Comparison of ENCODE assay signal across 18 mouse cellular contexts in genomic region chr15:21344749-21345148, GRCm38 (mm10).
A peak's percentile ranks its signal among the peaks of the same experiment; 100 is the strongest.
DNase-seq lines count a peak whose midpoint lies in the region; ATAC-seq lines count a peak whose summit lies in the region.
"Had no signal": no experiment of that assay in that cellular context is flagged by ENCODE, and none has a peak within 500 bp of the region (broad histone marks: within the 10 kb centered on the region; RNA-seq: fewer than 3 reads in every experiment).

No protein-coding gene starts in this region.

- WGBS in hindbrain, embryonic 16.5 days: 51% methylated on average over 3 of the region's 3 CpGs
- WGBS in hindbrain, embryonic 12.5 days: 72% methylated on average over 3 of the region's 3 CpGs
- WGBS in forebrain, embryonic 15.5 days: 16% methylated on average over 3 of the region's 3 CpGs
- WGBS in midbrain, embryonic 16.5 days: 11% methylated on average over 3 of the region's 3 CpGs

- no peak overlapping the region for H3K4me3 ChIP-seq in hindbrain, embryonic 16.5 days (ENCODE audit: low read length)
- no peak overlapping the region for H3K4me3 ChIP-seq in hindbrain, embryonic 12.5 days
- H3K4me3 ChIP-seq in forebrain, embryonic 15.5 days: no peak overlapping the region
- no peak overlapping the region for H3K4me3 ChIP-seq in midbrain, embryonic 16.5 days (ENCODE audit: low read depth, low read length)
- H3K4me3 ChIP-seq: embryonic facial prominence, embryonic 13.5 days; intestine, embryonic 15.5 days; limb, embryonic 15.5 days; liver, embryonic 15.5 days had no signal

- no peaks in the 10 kb centered on the region for H3K36me3 ChIP-seq in hindbrain, embryonic 16.5 days (ENCODE audit: control insufficient read depth, insufficient read depth, low read length)
- H3K36me3 ChIP-seq in hindbrain, embryonic 12.5 days: no peaks in the 10 kb centered on the region
- no peaks in the 10 kb centered on the region for H3K36me3 ChIP-seq in forebrain, embryonic 15.5 days
- H3K36me3 ChIP-seq in midbrain, embryonic 16.5 days (ENCODE audit: control insufficient read depth, insufficient read depth, low read length): no peaks in the 10 kb centered on the region
- H3K36me3 ChIP-seq: embryonic facial prominence, embryonic 13.5 days; intestine, embryonic 15.5 days; limb, embryonic 15.5 days; liver, embryonic 15.5 days had no signal

- H3K9ac ChIP-seq in hindbrain, embryonic 16.5 days (ENCODE audit: low read depth, low read length): no peak overlapping the region
- H3K9ac ChIP-seq in hindbrain, embryonic 12.5 days: no peak overlapping the region
- no peak overlapping the region for H3K9ac ChIP-seq in forebrain, embryonic 15.5 days (replicated peaks)
- H3K9ac ChIP-seq in midbrain, embryonic 16.5 days (ENCODE audit: low read depth, low read length): no peak overlapping the region
- H3K9ac ChIP-seq: embryonic facial prominence, embryonic 13.5 days; intestine, embryonic 15.5 days; limb, embryonic 15.5 days; liver, embryonic 15.5 days had no signal

- intact Hi-C loops in left cerebral cortex, postnatal 10 days (cut with DNase I): no loop called here

- H3K27me3 ChIP-seq in hindbrain, embryonic 16.5 days (replicated peaks; ENCODE audit: control insufficient read depth, insufficient read depth, low read length): no peaks in the 10 kb centered on the region
- H3K27me3 ChIP-seq in hindbrain, embryonic 12.5 days: no peaks in the 10 kb centered on the region
- no peaks in the 10 kb centered on the region for H3K27me3 ChIP-seq in forebrain, embryonic 15.5 days
- no peaks in the 10 kb centered on the region for H3K27me3 ChIP-seq in midbrain, embryonic 16.5 days (ENCODE audit: control insufficient read depth, insufficient read depth, low read depth, low read length)
- H3K27me3 ChIP-seq: embryonic facial prominence, embryonic 13.5 days; intestine, embryonic 15.5 days; limb, embryonic 15.5 days; liver, embryonic 15.5 days had no signal

- no peaks in the 10 kb centered on the region for H3K9me3 ChIP-seq in hindbrain, embryonic 16.5 days (ENCODE audit: control insufficient read depth, low read length)
- no peaks in the 10 kb centered on the region for H3K9me3 ChIP-seq in hindbrain, embryonic 12.5 days (replicated peaks)
- no peaks in the 10 kb centered on the region for H3K9me3 ChIP-seq in forebrain, embryonic 15.5 days
- no peaks in the 10 kb centered on the region for H3K9me3 ChIP-seq in midbrain, embryonic 16.5 days (replicated peaks; ENCODE audit: control insufficient read depth, low read length, poor library complexity, severe bottlenecking)
- H3K9me3 ChIP-seq: embryonic facial prominence, embryonic 13.5 days; intestine, embryonic 15.5 days; limb, embryonic 15.5 days; liver, embryonic 15.5 days had no signal

- peak; percentile 19 for DNase-seq in embryo, embryonic 11 days
- DNase-seq in thymus, postnatal 14 days: no peak
- DNase-seq in left cerebral cortex, postnatal 10 days (ENCODE audit: extremely low spot score in 1 of 2, low spot score in 2 of 2): no peak
- DNase-seq in natural killer cell, adult 2 months (ENCODE audit: low spot score in 2 of 2): no peak
- DNase-seq: adrenal gland, adult 2 months; cerebellum, postnatal 36 days; kidney, postnatal 4 days; right cerebral cortex, postnatal 14 days; spleen, adult 18-20 months; thymus, adult 18-20 months had no signal

- no peak overlapping the region for H3K27ac ChIP-seq in hindbrain, embryonic 16.5 days (ENCODE audit: low read depth, low read length)
- no peak overlapping the region for H3K27ac ChIP-seq in hindbrain, embryonic 12.5 days
- no peak overlapping the region for H3K27ac ChIP-seq in forebrain, embryonic 15.5 days (replicated peaks)
- H3K27ac ChIP-seq in midbrain, embryonic 16.5 days (ENCODE audit: low read length): no peak overlapping the region
- H3K27ac ChIP-seq: embryonic facial prominence, embryonic 13.5 days; intestine, embryonic 15.5 days; limb, embryonic 15.5 days; liver, embryonic 15.5 days had no signal

- no peak overlapping the region for H3K4me2 ChIP-seq in hindbrain, embryonic 16.5 days (ENCODE audit: low read length)
- no peak overlapping the region for H3K4me2 ChIP-seq in hindbrain, embryonic 12.5 days (replicated peaks)
- H3K4me2 ChIP-seq in forebrain, embryonic 15.5 days (replicated peaks): no peak overlapping the region
- H3K4me2 ChIP-seq in midbrain, embryonic 16.5 days (ENCODE audit: low read length): no peak overlapping the region
- H3K4me2 ChIP-seq: embryonic facial prominence, embryonic 13.5 days; intestine, embryonic 15.5 days; limb, embryonic 15.5 days; liver, embryonic 15.5 days had no signal

- peak; percentile 60; the same call in 1 of the 2 replicates for ATAC-seq in hindbrain, embryonic 16.5 days
- ATAC-seq in hindbrain, embryonic 12.5 days (ENCODE audit: low FRiP score): no peak
- peak; percentile 81 for ATAC-seq in forebrain, embryonic 15.5 days (replicated peaks)
- peak; percentile 91; the same call in 1 of the 2 replicates for ATAC-seq in midbrain, embryonic 16.5 days
- ATAC-seq: intestine, embryonic 15.5 days had no signal

- peaks cover 3% of the 10 kb centered on the region; the same call in 1 of the 2 replicates for H3K4me1 ChIP-seq in hindbrain, embryonic 16.5 days (ENCODE audit: control insufficient read depth, insufficient read depth, low read depth, low read length)
- no peaks in the 10 kb centered on the region for H3K4me1 ChIP-seq in hindbrain, embryonic 12.5 days
- H3K4me1 ChIP-seq in forebrain, embryonic 15.5 days: peaks cover 3% of the 10 kb centered on the region; the same call in 1 of the 2 replicates
- peaks cover 5% of the 10 kb centered on the region; the same call in 1 of the 2 replicates for H3K4me1 ChIP-seq in midbrain, embryonic 16.5 days (ENCODE audit: control insufficient read depth, insufficient read depth, low read length)
- H3K4me1 ChIP-seq: embryonic facial prominence, embryonic 13.5 days; intestine, embryonic 15.5 days; limb, embryonic 15.5 days; liver, embryonic 15.5 days had no signal
